Mouse (Mus musculus): ENCODE results near the gene Ecd. TPM values are rescaled to one million over a fixed set of nuclear protein-coding genes. Genes with fewer than 3 reads are reported as not detected.

Gene Ecd
- polyA plus RNA-seq, 1 experiment = 28.6 TPM

DNA sequence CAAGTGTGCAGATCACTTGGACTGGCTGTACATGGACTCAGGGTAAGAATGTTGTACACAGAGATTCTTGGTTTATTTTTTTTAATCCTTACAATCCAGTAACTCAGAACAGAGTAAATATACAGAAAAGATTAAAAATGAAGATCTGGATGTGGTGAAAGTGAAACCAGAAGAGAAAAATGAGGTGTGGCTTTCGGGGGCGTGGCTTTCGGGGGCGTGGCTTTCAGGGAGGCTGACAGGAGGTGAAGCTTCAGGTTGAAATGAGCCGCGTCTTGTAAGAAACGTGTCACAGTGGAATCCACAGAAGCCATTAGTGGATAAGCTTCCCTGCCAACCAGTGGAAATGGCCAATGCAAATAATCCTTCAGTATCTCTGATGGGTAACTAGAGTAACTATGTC is 7.1 kb downstream of the Ecd start:
- H3K4me3 ChIP-seq (ENCODE audit: insufficient read depth, poor library complexity, severe bottlenecking) = no peak overlapping the region
- H3K79me3 ChIP-seq (ENCODE audit: low read depth) = peaks cover 21% of the 10 kb centered on the region
- H3K79me2 ChIP-seq (ENCODE audit: control insufficient read depth, insufficient read depth) = peaks cover 53% of the 10 kb centered on the region
- no peak overlapping the region for H3ac ChIP-seq (ENCODE audit: control insufficient read depth, insufficient read length, low read depth)
- peaks cover 53% of the 10 kb centered on the region for H3K36me3 ChIP-seq (ENCODE audit: control insufficient read depth, insufficient read depth)
- no peaks in the 10 kb centered on the region for H3K27me3 ChIP-seq (ENCODE audit: control insufficient read depth, insufficient read depth, insufficient read length)
- TF ChIP-seq MYOD1 (IDR thresholded peaks at IDR 0.05; ENCODE audit: control insufficient read depth, insufficient read length, low read depth) (no peak), MYOG (IDR thresholded peaks at IDR 0.05; ENCODE audit: control insufficient read depth, extremely low read depth, insufficient read length) (no peak), MAX (IDR thresholded peaks at IDR 0.05) (no peak), CTCF (IDR thresholded peaks at IDR 0.05; ENCODE audit: control insufficient read depth, insufficient read depth, insufficient read length) (no peak), USF1 (IDR thresholded peaks at IDR 0.05; ENCODE audit: low read depth) (no peak), FOSL1 (IDR thresholded peaks at IDR 0.05; ENCODE audit: insufficient read depth, low read length, poor library complexity, severe bottlenecking) (no peak), CEBPB (IDR thresholded peaks at IDR 0.05; ENCODE audit: low read depth) (no peak)

DNA sequence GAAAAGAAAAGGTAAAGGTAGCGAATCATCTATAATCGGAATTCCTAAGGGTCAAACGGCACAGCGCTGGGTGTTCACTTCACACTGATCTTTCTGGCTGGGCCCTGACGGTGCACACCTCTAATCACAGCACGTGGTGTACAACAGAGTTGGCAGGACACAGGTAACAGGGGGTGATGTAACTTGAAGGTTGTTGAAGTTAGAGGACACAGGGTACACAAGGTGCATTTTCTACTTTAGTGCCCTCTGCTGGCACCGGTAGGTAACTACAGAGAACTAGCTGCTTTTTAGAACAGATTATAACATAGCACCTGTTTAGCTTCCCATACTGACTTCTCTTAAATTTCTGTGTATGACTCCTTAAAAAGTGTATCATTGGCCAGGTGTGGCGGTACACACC is 7.8 kb downstream of the Ecd start:
- TF ChIP-seq FOSL1 (IDR thresholded peaks at IDR 0.05; ENCODE audit: insufficient read depth, low read length, poor library complexity, severe bottlenecking) (no peak), MYOG (IDR thresholded peaks at IDR 0.05; ENCODE audit: control insufficient read depth, extremely low read depth, insufficient read length) (no peak), CEBPB (IDR thresholded peaks at IDR 0.05; ENCODE audit: low read depth) (no peak), CTCF (IDR thresholded peaks at IDR 0.05; ENCODE audit: control insufficient read depth, insufficient read depth, insufficient read length) (no peak), MAX (IDR thresholded peaks at IDR 0.05) (no peak), USF1 (IDR thresholded peaks at IDR 0.05; ENCODE audit: low read depth) (no peak), MYOD1 (IDR thresholded peaks at IDR 0.05; ENCODE audit: control insufficient read depth, insufficient read length, low read depth) (no peak)
- Histone ChIP-seq H3K79me3 (ENCODE audit: low read depth) (peaks cover 20% of the 10 kb centered on the region), H3ac (ENCODE audit: control insufficient read depth, insufficient read length, low read depth) (no peak overlapping the region), H3K27me3 (ENCODE audit: control insufficient read depth, insufficient read depth, insufficient read length) (no peaks in the 10 kb centered on the region), H3K36me3 (ENCODE audit: control insufficient read depth, insufficient read depth) (peaks cover 55% of the 10 kb centered on the region), H3K79me2 (ENCODE audit: control insufficient read depth, insufficient read depth) (peaks cover 46% of the 10 kb centered on the region), H3K4me3 (ENCODE audit: insufficient read depth, poor library complexity, severe bottlenecking) (no peak overlapping the region)

DNA sequence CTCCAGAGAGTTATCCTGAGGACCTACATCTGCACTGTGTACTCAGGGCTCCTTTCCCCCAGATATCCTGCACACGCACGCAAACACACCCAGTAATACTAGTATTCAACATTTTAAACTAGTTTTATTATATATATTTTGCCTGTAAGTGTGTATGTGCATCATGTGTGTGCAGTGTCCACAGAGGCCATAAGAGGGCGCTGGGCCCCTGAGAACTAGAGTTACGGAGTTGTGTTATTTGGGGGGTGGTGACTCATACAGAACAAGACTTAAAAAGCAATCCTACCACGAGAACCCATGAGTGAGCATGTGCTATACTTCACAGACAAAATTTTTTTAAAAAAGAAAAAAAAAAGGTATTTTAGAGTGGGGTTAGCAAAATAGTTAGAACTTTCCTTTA is 8.5 kb downstream of the Ecd start:
- Histone ChIP-seq H3K27me3 (ENCODE audit: control insufficient read depth, insufficient read depth, insufficient read length) (no peaks in the 10 kb centered on the region), H3ac (ENCODE audit: control insufficient read depth, insufficient read length, low read depth) (no peak overlapping the region), H3K79me2 (ENCODE audit: control insufficient read depth, insufficient read depth) (peaks cover 39% of the 10 kb centered on the region), H3K36me3 (ENCODE audit: control insufficient read depth, insufficient read depth) (peaks cover 56% of the 10 kb centered on the region), H3K79me3 (ENCODE audit: low read depth) (peaks cover 14% of the 10 kb centered on the region), H3K4me3 (ENCODE audit: insufficient read depth, poor library complexity, severe bottlenecking) (no peak overlapping the region)
- TF ChIP-seq CTCF (IDR thresholded peaks at IDR 0.05; ENCODE audit: control insufficient read depth, insufficient read depth, insufficient read length) = no peak
- TF ChIP-seq MYOD1 (IDR thresholded peaks at IDR 0.05; ENCODE audit: control insufficient read depth, insufficient read length, low read depth) = no peak
- no peak for TF ChIP-seq USF1 (IDR thresholded peaks at IDR 0.05; ENCODE audit: low read depth)
- no peak for TF ChIP-seq FOSL1 (IDR thresholded peaks at IDR 0.05; ENCODE audit: insufficient read depth, low read length, poor library complexity, severe bottlenecking)
- no peak for TF ChIP-seq MYOG (IDR thresholded peaks at IDR 0.05; ENCODE audit: control insufficient read depth, extremely low read depth, insufficient read length)
- TF ChIP-seq MAX (IDR thresholded peaks at IDR 0.05) = no peak
- TF ChIP-seq CEBPB (IDR thresholded peaks at IDR 0.05; ENCODE audit: low read depth) = no peak

DNA sequence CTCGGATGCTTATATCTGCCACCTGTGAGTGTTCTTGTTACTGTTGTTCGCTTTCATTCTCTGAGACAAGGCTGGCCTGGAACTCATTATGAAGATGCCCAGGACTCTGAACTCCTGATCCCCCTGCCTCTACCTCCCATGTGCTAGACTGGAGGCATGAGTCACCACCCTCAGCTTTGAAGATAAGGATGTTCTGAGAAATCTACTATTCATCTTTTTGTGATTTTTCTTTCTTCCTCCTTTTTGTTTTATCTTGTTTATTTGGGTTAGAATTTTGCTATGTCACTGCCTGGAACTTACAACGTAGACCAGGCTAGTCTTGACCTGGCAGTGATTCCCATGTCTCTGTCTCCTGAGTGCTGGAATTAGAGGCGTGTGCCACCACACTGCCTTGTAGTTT is 16.6 kb downstream of the Ecd start:
- H3ac ChIP-seq (ENCODE audit: control insufficient read depth, insufficient read length, low read depth) = no peak overlapping the region
- peaks cover 86% of the 10 kb centered on the region for H3K36me3 ChIP-seq (ENCODE audit: control insufficient read depth, insufficient read depth)
- no peaks in the 10 kb centered on the region for H3K79me2 ChIP-seq (ENCODE audit: control insufficient read depth, insufficient read depth)
- H3K27me3 ChIP-seq (ENCODE audit: control insufficient read depth, insufficient read depth, insufficient read length) = no peaks in the 10 kb centered on the region
- no peaks in the 10 kb centered on the region for H3K79me3 ChIP-seq (ENCODE audit: low read depth)
- no peak for TF ChIP-seq FOSL1 (IDR thresholded peaks at IDR 0.05; ENCODE audit: insufficient read depth, low read length, poor library complexity, severe bottlenecking)
- no peak overlapping the region for H3K4me3 ChIP-seq (ENCODE audit: insufficient read depth, poor library complexity, severe bottlenecking)

DNA sequence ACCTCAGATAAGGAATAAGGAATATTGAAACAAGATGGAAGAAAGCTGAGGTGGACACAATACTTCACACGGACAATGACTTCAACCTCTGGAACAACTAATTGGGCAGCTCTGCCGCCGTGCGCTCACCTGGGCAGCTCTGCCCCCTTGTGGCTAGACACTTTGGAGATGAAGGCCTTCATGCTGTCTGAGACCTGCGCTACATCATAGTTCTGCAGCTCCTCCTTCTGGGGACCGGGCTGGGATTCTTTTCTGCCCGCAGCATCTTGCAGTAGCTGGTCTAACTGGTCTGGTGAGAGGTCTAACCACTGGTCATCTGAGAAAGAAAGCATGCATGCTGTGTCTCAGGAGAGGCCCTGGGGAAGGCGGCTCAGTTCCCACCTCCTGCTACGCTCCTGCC is 19.4 kb downstream of the Ecd start:
- H3K36me3 ChIP-seq (ENCODE audit: control insufficient read depth, insufficient read depth) = peaks cover 85% of the 10 kb centered on the region
- no peak overlapping the region for H3ac ChIP-seq (ENCODE audit: control insufficient read depth, insufficient read length, low read depth)
- no peaks in the 10 kb centered on the region for H3K27me3 ChIP-seq (ENCODE audit: control insufficient read depth, insufficient read depth, insufficient read length)
- TF ChIP-seq FOSL1 (IDR thresholded peaks at IDR 0.05; ENCODE audit: insufficient read depth, low read length, poor library complexity, severe bottlenecking) (no peak), CTCF (IDR thresholded peaks at IDR 0.05; ENCODE audit: control insufficient read depth, insufficient read depth, insufficient read length) (no peak), MYOG (IDR thresholded peaks at IDR 0.05; ENCODE audit: control insufficient read depth, extremely low read depth, insufficient read length) (no peak), MAX (IDR thresholded peaks at IDR 0.05) (no peak), USF1 (IDR thresholded peaks at IDR 0.05; ENCODE audit: low read depth) (no peak), CEBPB (IDR thresholded peaks at IDR 0.05; ENCODE audit: low read depth) (no peak), MYOD1 (IDR thresholded peaks at IDR 0.05; ENCODE audit: control insufficient read depth, insufficient read length, low read depth) (no peak)
- no peaks in the 10 kb centered on the region for H3K79me3 ChIP-seq (ENCODE audit: low read depth)
- H3K4me3 ChIP-seq (ENCODE audit: insufficient read depth, poor library complexity, severe bottlenecking) = no peak overlapping the region
- no peaks in the 10 kb centered on the region for H3K79me2 ChIP-seq (ENCODE audit: control insufficient read depth, insufficient read depth)

DNA sequence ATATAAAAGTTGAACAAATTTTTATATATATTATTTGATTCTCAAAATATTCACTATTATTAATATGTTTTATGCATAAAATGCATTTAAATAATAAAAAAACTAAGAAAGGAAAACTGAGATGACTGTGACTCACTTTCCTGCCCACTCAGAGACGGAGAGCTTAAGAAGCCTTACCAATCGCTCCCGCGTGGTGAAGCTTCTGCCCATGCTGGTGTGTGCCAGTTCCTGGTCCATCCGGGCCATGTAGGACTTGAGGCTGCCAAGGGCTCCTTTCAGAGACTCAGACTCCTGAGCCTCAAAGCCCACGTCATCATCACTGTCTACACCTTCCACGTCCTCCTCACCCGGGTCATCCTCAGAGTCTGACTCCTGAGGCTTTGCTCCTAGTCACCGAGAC is 23.7 kb downstream of the Ecd start:
- no peaks in the 10 kb centered on the region for H3K27me3 ChIP-seq (ENCODE audit: control insufficient read depth, insufficient read depth, insufficient read length)
- peaks cover 66% of the 10 kb centered on the region for H3K36me3 ChIP-seq (ENCODE audit: control insufficient read depth, insufficient read depth)
- no peak overlapping the region for H3ac ChIP-seq (ENCODE audit: control insufficient read depth, insufficient read length, low read depth)
- no peak for TF ChIP-seq MYOD1 (IDR thresholded peaks at IDR 0.05; ENCODE audit: control insufficient read depth, insufficient read length, low read depth)
- TF ChIP-seq CEBPB (IDR thresholded peaks at IDR 0.05; ENCODE audit: low read depth) = no peak
- no peak for TF ChIP-seq USF1 (IDR thresholded peaks at IDR 0.05; ENCODE audit: low read depth)
- no peak for TF ChIP-seq CTCF (IDR thresholded peaks at IDR 0.05; ENCODE audit: control insufficient read depth, insufficient read depth, insufficient read length)
- no peak for TF ChIP-seq MAX (IDR thresholded peaks at IDR 0.05)
- H3K4me3 ChIP-seq (ENCODE audit: insufficient read depth, poor library complexity, severe bottlenecking) = no peak overlapping the region
- no peaks in the 10 kb centered on the region for H3K79me2 ChIP-seq (ENCODE audit: control insufficient read depth, insufficient read depth)
- H3K79me3 ChIP-seq (ENCODE audit: low read depth) = no peaks in the 10 kb centered on the region
